Mouse (Mus musculus) lung, postnatal 14 days (tissue): ENCODE measurements at regions not wholly inside any gene's neighbourhood (a gene's known extent, or its start where the extent isn't known, plus 50 kb on each side); places are given as distances from the start of the nearest gene placed in this dataset.

Source experiments
- DNase-seq: peaks from one replicate; pipeline ENCODE4 v3.0.0; 2021

DNA sequence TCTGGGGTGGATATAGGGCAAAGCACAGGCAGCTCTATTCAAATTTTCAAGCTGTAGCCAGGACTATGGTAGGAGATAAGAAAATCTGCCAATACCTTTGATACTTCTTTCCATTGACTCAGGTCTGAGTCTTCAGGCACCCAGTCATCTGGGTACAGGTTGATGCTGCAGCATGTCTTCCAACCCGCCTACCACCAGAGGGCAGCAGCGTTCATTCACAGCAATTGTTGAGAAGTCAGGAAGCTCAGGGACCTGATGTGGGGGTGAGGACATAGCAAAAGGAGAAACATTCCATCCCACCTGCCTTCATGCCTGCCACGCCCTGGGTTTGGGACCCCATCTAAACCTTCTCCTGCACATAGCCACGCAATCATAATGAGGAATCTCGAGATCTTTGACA, 118.2 kb upstream of the Gm21876 start:
- peak; percentile 60 for DNase-seq

- peak; percentile 0 for DNase-seq
Measured at GRCm38 (mm10) chrX:21295460-21295859, 120.0 kb upstream of the Gm21876 start.

- no peak for DNase-seq
Measured at GRCm38 (mm10) chrX:21297349-21297748, 121.9 kb upstream of the Gm21876 start.

GRCm38 (mm10) chrX:21334499-21335032, 149.8 kb upstream of the Agtr2 start:
- DNase-seq = peak; percentile 0

DNA sequence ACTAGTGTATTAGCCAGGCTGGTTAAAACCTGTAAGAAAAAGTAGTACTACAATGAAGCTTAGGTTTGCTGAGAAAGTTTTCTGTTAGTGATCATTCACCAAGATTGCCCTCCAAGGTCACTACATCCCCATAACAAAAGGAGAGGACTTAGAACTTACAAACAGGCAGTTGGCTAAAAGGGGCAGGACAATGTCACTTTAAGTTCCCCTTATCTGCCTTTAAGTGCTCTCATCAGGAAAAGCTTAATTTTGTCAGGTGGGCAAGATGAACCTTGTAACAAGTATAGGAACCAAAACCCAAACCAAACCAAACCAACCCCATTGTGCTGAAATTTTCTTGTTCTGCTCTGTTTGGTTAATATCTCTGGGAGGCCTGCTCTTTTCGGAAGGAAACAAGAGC, 139.9 kb upstream of the Agtr2 start:
- no peak for DNase-seq

DNA sequence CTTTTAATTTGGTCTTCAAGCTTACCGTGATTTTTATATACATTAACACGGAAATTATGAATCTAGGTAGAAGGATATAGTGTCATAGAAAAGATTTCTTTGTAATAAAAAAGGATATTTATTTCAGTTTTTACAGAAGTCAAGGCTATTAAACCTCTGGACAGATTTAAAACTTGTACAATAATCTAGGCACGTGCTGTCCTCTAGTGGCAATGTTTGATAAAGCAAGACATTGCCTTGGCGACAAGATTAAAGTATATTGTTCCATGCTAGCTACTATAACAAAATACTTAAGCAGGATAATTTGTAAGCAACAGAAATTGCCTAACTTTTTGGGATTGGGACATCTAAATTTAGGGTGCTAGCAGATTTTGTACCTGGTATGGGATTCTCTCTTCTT, 133.8 kb upstream of the Agtr2 start:
- DNase-seq = peak; percentile 10

- DNase-seq = no peak
Measured at GRCm38 (mm10) chrX:21352350-21352749, 132.0 kb upstream of the Agtr2 start.

- peak; percentile 1 for DNase-seq
Measured at GRCm38 (mm10) chrX:21360771-21361667, 123.3 kb upstream of the Agtr2 start.

DNA sequence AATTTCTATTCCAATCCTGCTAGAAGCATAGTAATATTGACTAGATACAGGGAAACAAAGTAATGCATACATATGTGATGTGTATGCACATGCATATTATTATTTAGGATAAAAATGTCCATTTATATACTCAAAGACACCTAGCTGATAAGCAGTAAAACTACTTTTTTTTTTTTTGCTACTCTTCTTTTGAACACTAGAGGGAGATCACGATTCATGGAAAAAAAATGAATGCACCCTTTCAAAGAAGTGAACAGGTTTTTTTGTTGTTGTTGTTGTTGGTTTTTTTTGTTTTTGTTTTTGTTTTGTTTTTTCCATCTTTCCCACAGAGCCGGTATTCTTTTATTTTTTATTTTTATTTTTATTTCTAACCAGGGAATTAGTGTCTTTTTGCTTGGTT, 99.1 kb upstream of the Agtr2 start:
- no peak for DNase-seq

DNA sequence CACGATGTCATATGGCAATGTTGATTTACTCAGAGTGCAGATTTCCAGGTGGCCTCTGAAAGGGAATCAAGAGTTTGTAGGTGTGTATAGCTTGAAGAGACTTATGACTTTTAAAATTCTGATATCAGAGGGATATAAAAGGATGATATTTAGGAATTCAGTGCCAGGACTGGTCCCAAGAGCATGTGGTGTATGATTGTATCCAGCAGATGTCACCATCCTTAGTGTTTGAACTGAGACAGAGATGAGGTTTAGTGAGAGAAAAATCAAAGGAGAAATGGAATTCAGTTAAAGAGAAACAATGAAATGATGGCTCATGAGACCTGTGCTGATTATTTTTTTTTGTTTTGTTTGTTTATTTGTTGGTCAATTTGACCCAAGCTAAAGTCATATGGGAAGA, 94.4 kb upstream of the Agtr2 start:
- DNase-seq = no peak

GRCm38 (mm10) chrX:21393212-21393611, 91.1 kb upstream of the Agtr2 start:
- DNase-seq = peak; percentile 14

DNA sequence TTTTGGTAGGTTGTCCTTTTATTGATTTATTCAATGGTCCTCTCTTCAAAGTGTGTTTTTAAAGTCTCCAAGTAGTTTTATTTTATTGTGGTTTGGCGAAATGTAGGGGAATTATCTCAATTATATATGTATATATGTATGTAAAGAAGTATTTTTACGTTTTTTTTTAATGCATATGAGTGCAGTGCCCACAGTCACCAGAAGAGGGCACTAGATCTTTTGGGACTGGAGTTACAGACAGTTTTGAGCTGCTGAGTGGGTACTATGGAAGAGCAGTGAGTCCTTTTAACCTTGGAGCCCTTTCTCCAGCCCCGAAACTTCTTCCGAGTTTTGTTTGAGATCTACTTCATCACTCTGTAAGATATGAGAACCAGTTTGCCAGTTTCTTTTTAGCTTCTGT, 59.5 kb upstream of the Agtr2 start:
- DNase-seq = peak; percentile 7

- no peak for DNase-seq
Measured at GRCm38 (mm10) chrX:21428081-21428480, 56.3 kb upstream of the Agtr2 start.

DNA sequence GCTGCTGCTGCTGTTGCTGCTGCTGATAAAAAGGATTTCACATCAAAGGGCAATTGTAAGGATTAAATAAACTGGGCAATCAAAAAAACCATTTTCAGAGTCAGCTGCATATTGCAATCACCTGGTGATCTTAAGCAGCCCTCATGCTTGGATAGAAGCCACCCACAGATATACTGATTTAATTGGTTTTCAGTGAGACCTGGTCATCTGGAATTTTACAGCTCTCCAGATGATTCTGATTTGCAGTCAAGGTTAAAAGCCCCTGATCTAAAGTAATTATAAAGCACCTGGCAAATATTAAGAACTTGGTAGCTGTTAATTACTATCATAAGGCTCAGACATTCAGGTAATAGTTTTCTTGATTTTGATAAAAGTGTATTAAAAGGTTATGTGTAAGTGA, 50.8 kb upstream of the Agtr2 start:
- DNase-seq = no peak
